Mouse (Mus musculus): ENCODE measurements around the gene Emc10. TPM values are rescaled to one million over a fixed set of nuclear protein-coding genes. Genes with fewer than 3 reads are reported as not detected.

The Emc10 gene
- polyA plus RNA-seq, 1 experiment = 122 TPM

- Histone ChIP-seq H3K4me3 (ENCODE audit: control insufficient read depth, low read depth, low read length) (no peak overlapping the region), H3K4me1 (ENCODE audit: control insufficient read depth, insufficient read depth, low read length) (no peaks in the 10 kb centered on the region), H3K27me3 (ENCODE audit: control insufficient read depth, insufficient read depth, low read length) (no peaks in the 10 kb centered on the region), H3K27ac (ENCODE audit: control insufficient read depth, insufficient read depth, low read depth, low read length) (no peak overlapping the region), H3K36me3 (ENCODE audit: control insufficient read depth, insufficient read depth, low read length) (no peaks in the 10 kb centered on the region)
- TF ChIP-seq CTCF (IDR thresholded peaks at IDR 0.05; ENCODE audit: control insufficient read depth, insufficient read depth, insufficient replicate concordance, low read depth, low read length) = no peak
- TF ChIP-seq POLR2A (IDR thresholded peaks at IDR 0.05; ENCODE audit: control insufficient read depth, low read depth, low read length) = no peak
These were observed 6.0 kb downstream of the Emc10 start for GRCm38 (mm10) chr7:44490281-44490680.

- Histone ChIP-seq H3K27me3 (ENCODE audit: control insufficient read depth, insufficient read depth, low read length) (no peaks in the 10 kb centered on the region), H3K27ac (ENCODE audit: control insufficient read depth, insufficient read depth, low read depth, low read length) (no peak overlapping the region), H3K4me1 (ENCODE audit: control insufficient read depth, insufficient read depth, low read length) (no peaks in the 10 kb centered on the region), H3K36me3 (ENCODE audit: control insufficient read depth, insufficient read depth, low read length) (no peaks in the 10 kb centered on the region), H3K4me3 (ENCODE audit: control insufficient read depth, low read depth, low read length) (no peak overlapping the region)
- TF ChIP-seq CTCF (IDR thresholded peaks at IDR 0.05; ENCODE audit: control insufficient read depth, insufficient read depth, insufficient replicate concordance, low read depth, low read length) = no peak
- no peak for TF ChIP-seq POLR2A (IDR thresholded peaks at IDR 0.05; ENCODE audit: control insufficient read depth, low read depth, low read length)
These were observed 7.8 kb downstream of the Emc10 start for GRCm38 (mm10) chr7:44488545-44488944.

DNA sequence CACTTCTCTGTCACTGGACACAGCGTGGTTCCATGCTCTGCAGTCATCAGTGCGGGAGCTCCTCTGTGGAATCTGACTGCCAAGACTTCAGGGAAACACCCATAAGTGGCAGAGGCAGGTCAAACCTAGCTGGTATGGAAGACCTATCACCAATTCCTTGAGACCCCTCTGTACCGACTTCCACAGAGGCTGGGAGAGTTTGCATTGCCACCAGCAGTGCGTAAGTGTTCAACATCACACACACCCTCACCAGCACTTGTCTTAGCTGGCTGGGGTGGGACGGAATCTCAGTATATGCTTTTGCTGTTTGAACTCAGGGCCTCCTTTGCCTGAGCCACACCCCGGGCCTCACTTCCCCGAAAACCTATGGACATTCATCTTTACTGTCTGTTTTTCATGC is 8.4 kb downstream of the Emc10 start:
- Histone ChIP-seq H3K4me1 (ENCODE audit: control insufficient read depth, insufficient read depth, low read length) (no peaks in the 10 kb centered on the region), H3K36me3 (ENCODE audit: control insufficient read depth, insufficient read depth, low read length) (no peaks in the 10 kb centered on the region), H3K4me3 (ENCODE audit: control insufficient read depth, low read depth, low read length) (no peak overlapping the region), H3K27me3 (ENCODE audit: control insufficient read depth, insufficient read depth, low read length) (no peaks in the 10 kb centered on the region), H3K27ac (ENCODE audit: control insufficient read depth, insufficient read depth, low read depth, low read length) (no peak overlapping the region)
- TF ChIP-seq CTCF (IDR thresholded peaks at IDR 0.05; ENCODE audit: control insufficient read depth, insufficient read depth, insufficient replicate concordance, low read depth, low read length) (no peak), POLR2A (IDR thresholded peaks at IDR 0.05; ENCODE audit: control insufficient read depth, low read depth, low read length) (no peak)

DNA sequence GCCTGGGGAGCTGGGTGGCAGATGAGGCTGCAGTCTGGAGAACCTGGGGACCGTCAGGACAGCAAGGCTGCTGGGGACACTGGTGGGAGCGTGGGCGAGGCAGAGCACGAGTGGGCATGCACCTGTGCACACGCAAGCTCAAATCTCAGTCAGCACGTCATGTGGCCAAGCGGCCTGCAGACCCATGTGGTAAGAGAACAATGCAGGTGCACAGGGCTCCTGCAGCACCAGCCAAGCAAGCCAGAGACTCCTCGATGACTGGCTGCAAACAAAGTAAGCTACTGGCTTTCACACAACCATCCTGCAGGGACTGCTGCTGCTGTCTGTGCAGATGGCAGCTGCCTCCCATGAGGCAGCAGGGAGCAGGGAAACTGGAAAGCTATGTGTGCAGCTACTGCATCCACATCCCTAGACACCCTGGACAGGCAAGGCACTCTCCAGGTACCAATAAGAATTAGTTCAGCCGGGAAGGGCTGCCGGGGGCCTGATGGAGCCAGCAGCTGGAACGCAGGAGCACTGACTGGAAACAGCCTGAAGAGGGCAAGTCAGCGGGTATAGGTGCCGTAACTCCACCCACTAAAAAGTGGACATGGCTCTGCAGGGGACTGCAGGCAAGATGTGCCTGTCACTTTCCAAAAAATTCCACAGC is 9.3 kb downstream of the Emc10 start:
- Histone ChIP-seq H3K36me3 (ENCODE audit: control insufficient read depth, insufficient read depth, low read length) (no peaks in the 10 kb centered on the region), H3K4me3 (ENCODE audit: control insufficient read depth, low read depth, low read length) (no peak overlapping the region), H3K27me3 (ENCODE audit: control insufficient read depth, insufficient read depth, low read length) (no peaks in the 10 kb centered on the region), H3K4me1 (ENCODE audit: control insufficient read depth, insufficient read depth, low read length) (no peaks in the 10 kb centered on the region), H3K27ac (ENCODE audit: control insufficient read depth, insufficient read depth, low read depth, low read length) (no peak overlapping the region)
- TF ChIP-seq POLR2A (IDR thresholded peaks at IDR 0.05; ENCODE audit: control insufficient read depth, low read depth, low read length) (no peak), CTCF (IDR thresholded peaks at IDR 0.05; ENCODE audit: control insufficient read depth, insufficient read depth, insufficient replicate concordance, low read depth, low read length) (no peak)

- Histone ChIP-seq H3K4me3 (ENCODE audit: control insufficient read depth, low read depth, low read length) (no peak overlapping the region), H3K27me3 (ENCODE audit: control insufficient read depth, insufficient read depth, low read length) (no peaks in the 10 kb centered on the region), H3K36me3 (ENCODE audit: control insufficient read depth, insufficient read depth, low read length) (no peaks in the 10 kb centered on the region), H3K4me1 (ENCODE audit: control insufficient read depth, insufficient read depth, low read length) (no peaks in the 10 kb centered on the region), H3K27ac (ENCODE audit: control insufficient read depth, insufficient read depth, low read depth, low read length) (no peak overlapping the region)
- TF ChIP-seq CTCF (IDR thresholded peaks at IDR 0.05; ENCODE audit: control insufficient read depth, insufficient read depth, insufficient replicate concordance, low read depth, low read length) (no peak), POLR2A (IDR thresholded peaks at IDR 0.05; ENCODE audit: control insufficient read depth, low read depth, low read length) (no peak)
These were observed 10.6 kb downstream of the Emc10 start for GRCm38 (mm10) chr7:44485572-44486195.

GRCm38 (mm10) chr7:44484841-44485571 is 11.3 kb downstream of the Emc10 start:
- H3K36me3 ChIP-seq (ENCODE audit: control insufficient read depth, insufficient read depth, low read length) = no peaks in the 10 kb centered on the region
- no peaks in the 10 kb centered on the region for H3K27me3 ChIP-seq (ENCODE audit: control insufficient read depth, insufficient read depth, low read length)
- TF ChIP-seq CTCF (IDR thresholded peaks at IDR 0.05; ENCODE audit: control insufficient read depth, insufficient read depth, insufficient replicate concordance, low read depth, low read length) (peak; percentile 86; the same call in 1 of the 2 replicates), POLR2A (IDR thresholded peaks at IDR 0.05; ENCODE audit: control insufficient read depth, low read depth, low read length) (no peak)
- H3K4me1 ChIP-seq (ENCODE audit: control insufficient read depth, insufficient read depth, low read length) = no peaks in the 10 kb centered on the region
- H3K4me3 ChIP-seq (ENCODE audit: control insufficient read depth, low read depth, low read length) = no peak overlapping the region
- no peak overlapping the region for H3K27ac ChIP-seq (ENCODE audit: control insufficient read depth, insufficient read depth, low read depth, low read length)

DNA sequence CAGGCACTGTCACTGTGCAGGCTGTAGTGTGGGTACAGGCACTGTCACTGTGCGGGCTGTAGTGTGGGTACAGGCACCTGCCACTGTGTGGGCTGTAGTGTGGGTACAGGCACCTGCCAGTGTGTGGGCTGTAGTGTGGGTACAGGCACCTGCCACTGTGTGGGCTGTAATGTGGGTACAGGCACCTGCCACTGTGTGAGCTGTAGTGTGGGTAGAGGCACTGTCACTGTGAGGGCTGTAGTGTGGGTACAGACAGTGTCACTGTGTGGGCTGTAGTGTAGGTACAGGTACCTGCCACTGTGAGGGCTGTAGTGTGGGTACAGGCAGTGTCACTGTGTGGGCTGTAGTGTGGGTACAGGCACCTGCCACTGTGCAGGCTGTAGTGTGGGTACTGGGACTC is 12.2 kb downstream of the Emc10 start:
- Histone ChIP-seq H3K4me3 (ENCODE audit: control insufficient read depth, low read depth, low read length) (no peak overlapping the region), H3K4me1 (ENCODE audit: control insufficient read depth, insufficient read depth, low read length) (no peaks in the 10 kb centered on the region), H3K36me3 (ENCODE audit: control insufficient read depth, insufficient read depth, low read length) (no peaks in the 10 kb centered on the region), H3K27ac (ENCODE audit: control insufficient read depth, insufficient read depth, low read depth, low read length) (no peak overlapping the region), H3K27me3 (ENCODE audit: control insufficient read depth, insufficient read depth, low read length) (no peaks in the 10 kb centered on the region)
- TF ChIP-seq POLR2A (IDR thresholded peaks at IDR 0.05; ENCODE audit: control insufficient read depth, low read depth, low read length) (no peak), CTCF (IDR thresholded peaks at IDR 0.05; ENCODE audit: control insufficient read depth, insufficient read depth, insufficient replicate concordance, low read depth, low read length) (no peak)
